Mouse (Mus musculus) large intestine, adult 2 months (tissue): ENCODE results near the gene Thbd. TPM values are rescaled to one million over a fixed set of nuclear protein-coding genes. Genes with fewer than 3 reads are reported as not detected.

Experiments
- DNase-seq: peaks from one replicate; pipeline ENCODE4 v3.0.0-alpha.2; 2012; ENCODE audit warnings: low read depth, low spot score
- WGBS: fragments of 180-500 bp; shearing (Covaris S2); methylation state at CpG from one replicate; pipeline ENCODE4 v1.1.7; 2018; 5-methylcytosine and 5-hydroxymethylcytosine counted together
- polyA plus RNA-seq: library from polyadenylated mRNA; depleted of rRNA; stranded (reverse); fragments of >200 nt; gene quantifications from 2 replicates; pipeline ENCODE4 v1.2.3, GENCODE M21; 2012; rRNA removed

Gene Thbd
- polyA plus RNA-seq, 1 experiment = 16.6 TPM

- DNase-seq = no peak
Observed at GRCm38 (mm10) chr2:148393846-148394245, 14.1 kb downstream of the Thbd start.

GRCm38 (mm10) chr2:148393149-148393548 is 14.8 kb downstream of the Thbd start:
- no peak for DNase-seq
- 46% methylated on average over 1 of the region's 1 CpGs for WGBS

GRCm38 (mm10) chr2:148387652-148388581 is 20.1 kb downstream of the Thbd start:
- DNase-seq = no peak
- WGBS = 61% methylated on average over 6 of the region's 6 CpGs

GRCm38 (mm10) chr2:148386927-148387326 is 21.1 kb downstream of the Thbd start:
- no peak for DNase-seq

GRCm38 (mm10) chr2:148386476-148386875 is 21.5 kb downstream of the Thbd start:
- WGBS = 90% methylated on average over 3 of the region's 3 CpGs
- no peak for DNase-seq

More at GRCm38 (mm10) chr2:148386927-148387326, 21.1 kb downstream of the Thbd start:
- WGBS = 68% methylated on average over 2 of the region's 2 CpGs

GRCm38 (mm10) chr2:148381076-148381475 is 26.9 kb downstream of the Thbd start:
- whole genome bisulfite sequencing = 83% methylated on average over 2 of the region's 2 CpGs
- no peak for DNase-seq

- 81% methylated on average over 1 of the region's 1 CpGs for WGBS
- DNase-seq = no peak
Observed at GRCm38 (mm10) chr2:148379899-148380413, 28.0 kb downstream of the Thbd start.

GRCm38 (mm10) chr2:148378817-148379342 is 29.1 kb downstream of the Thbd start:
- DNase-seq = no peak
- 24% methylated on average over 1 of the region's 1 CpGs for WGBS

- no peak for DNase-seq
- WGBS = 74% methylated on average over 10 of the region's 10 CpGs
Observed at GRCm38 (mm10) chr2:148375326-148376150, 32.5 kb downstream of the Thbd start.

GRCm38 (mm10) chr2:148373602-148374071 is 34.4 kb downstream of the Thbd start:
- 42% methylated on average over 2 of the region's 2 CpGs for WGBS
- DNase-seq = no peak

GRCm38 (mm10) chr2:148371743-148372630 is 36.0 kb downstream of the Thbd start:
- 53% methylated on average over 4 of the region's 4 CpGs for WGBS
- DNase-seq = no peak

GRCm38 (mm10) chr2:148365227-148365626 is 42.8 kb downstream of the Thbd start:
- DNase-seq = no peak
- WGBS = 28% methylated on average over 1 of the region's 1 CpGs

- DNase-seq = no peak
- WGBS = 81% methylated on average over 3 of the region's 3 CpGs
Observed at GRCm38 (mm10) chr2:148364536-148364935, 43.5 kb downstream of the Thbd start.

GRCm38 (mm10) chr2:148357145-148357544 is 50.8 kb downstream of the Thbd start:
- WGBS = 93% methylated on average over 1 of the region's 1 CpGs

More at GRCm38 (mm10) chr2:148357145-148357544, 50.8 kb downstream of the Thbd start:
- no peak for DNase-seq

Other genes with a start within 250 kb of the Thbd start
- gene Sstr4, start 12.8 kb downstream of the Thbd start, polyA plus RNA-seq = 0.47 and 1.0 TPM in 2 replicates
- gene Cd93, start 35.4 kb upstream of the Thbd start, polyA plus RNA-seq = 2.6 and 5.1 TPM in 2 replicates